Mouse (Mus musculus): ENCODE data around the gene Epha2. TPM values are rescaled to one million over a fixed set of nuclear protein-coding genes. Genes with fewer than 3 reads are reported as not detected.
A peak's percentile ranks its signal among the peaks of the same experiment; 100 is the strongest.

Epha2 gene
- polyA plus RNA-seq, 1 experiment from 2014 or later: 1.7 TPM

GRCm38 (mm10) chr4:141335263-141335796, 34.3 kb downstream of the Epha2 start:
- WGBS: 1% methylated on average over 3 of the region's 3 CpGs
- no peak overlapping the region for H3K9ac ChIP-seq (replicated peaks; ENCODE audit: low read length)
- no peaks in the 10 kb centered on the region for H3K27me3 ChIP-seq (ENCODE audit: control insufficient read depth, insufficient read depth, low read length)
- no peak overlapping the region for H3K4me3 ChIP-seq (replicated peaks; ENCODE audit: low read depth, low read length)
- no peak overlapping the region for H3K4me2 ChIP-seq (ENCODE audit: low read length)
- ATAC-seq (ENCODE audit: low FRiP score, low TSS enrichment) (peak; percentile 79), DNase-seq (peak; percentile 78)
- H3K27ac ChIP-seq (replicated peaks; ENCODE audit: low read depth, low read length): peak overlapping the region; percentile 74
- no peaks in the 10 kb centered on the region for H3K36me3 ChIP-seq (ENCODE audit: control insufficient read depth, insufficient read depth, low read length)
- no peaks in the 10 kb centered on the region for H3K9me3 ChIP-seq (ENCODE audit: control insufficient read depth, low read length)
- H3K4me1 ChIP-seq (ENCODE audit: control insufficient read depth, insufficient read depth, low read length): peaks cover 23% of the 10 kb centered on the region

- Histone ChIP-seq H3K36me3 (ENCODE audit: control insufficient read depth, insufficient read depth, low read length) (no peaks in the 10 kb centered on the region), H3K27ac (replicated peaks; ENCODE audit: low read depth, low read length) (peak overlapping the region; percentile 74), H3K4me1 (ENCODE audit: control insufficient read depth, insufficient read depth, low read length) (peaks cover 23% of the 10 kb centered on the region), H3K9me3 (ENCODE audit: control insufficient read depth, low read length) (no peaks in the 10 kb centered on the region), H3K9ac (replicated peaks; ENCODE audit: low read length) (no peak overlapping the region), H3K27me3 (ENCODE audit: control insufficient read depth, insufficient read depth, low read length) (no peaks in the 10 kb centered on the region), H3K4me2 (ENCODE audit: low read length) (no peak overlapping the region), H3K4me3 (replicated peaks; ENCODE audit: low read depth, low read length) (no peak overlapping the region)
- 43% methylated on average over 6 of the region's 6 CpGs for WGBS
- ATAC-seq (ENCODE audit: low FRiP score, low TSS enrichment) (no peak), DNase-seq (peak; percentile 62)
These were observed 35.2 kb downstream of the Epha2 start for GRCm38 (mm10) chr4:141336196-141336595.

- no peak overlapping the region for H3K9ac ChIP-seq (replicated peaks; ENCODE audit: low read length)
- no peaks in the 10 kb centered on the region for H3K27me3 ChIP-seq (ENCODE audit: control insufficient read depth, insufficient read depth, low read length)
- no peak for DNase-seq
- no peaks in the 10 kb centered on the region for H3K36me3 ChIP-seq (ENCODE audit: control insufficient read depth, insufficient read depth, low read length)
- H3K27ac ChIP-seq (replicated peaks; ENCODE audit: low read depth, low read length): no peak overlapping the region
- no peaks in the 10 kb centered on the region for H3K9me3 ChIP-seq (ENCODE audit: control insufficient read depth, low read length)
- no peak for ATAC-seq (ENCODE audit: low FRiP score, low TSS enrichment)
- no peak overlapping the region for H3K4me2 ChIP-seq (ENCODE audit: low read length)
- H3K4me3 ChIP-seq (replicated peaks; ENCODE audit: low read depth, low read length): no peak overlapping the region
- 37% methylated on average over 6 of the region's 6 CpGs for WGBS
- peaks cover 23% of the 10 kb centered on the region for H3K4me1 ChIP-seq (ENCODE audit: control insufficient read depth, insufficient read depth, low read length)
These were observed 36.9 kb downstream of the Epha2 start for GRCm38 (mm10) chr4:141337986-141338385.

GRCm38 (mm10) chr4:141338853-141339252, 37.8 kb downstream of the Epha2 start:
- DNase-seq (peak; percentile 51), ATAC-seq (ENCODE audit: low FRiP score, low TSS enrichment) (no peak)
- Histone ChIP-seq H3K27me3 (ENCODE audit: control insufficient read depth, insufficient read depth, low read length) (no peaks in the 10 kb centered on the region), H3K4me1 (ENCODE audit: control insufficient read depth, insufficient read depth, low read length) (peaks cover 23% of the 10 kb centered on the region), H3K9ac (replicated peaks; ENCODE audit: low read length) (no peak overlapping the region), H3K9me3 (ENCODE audit: control insufficient read depth, low read length) (no peaks in the 10 kb centered on the region), H3K36me3 (ENCODE audit: control insufficient read depth, insufficient read depth, low read length) (no peaks in the 10 kb centered on the region), H3K4me2 (ENCODE audit: low read length) (no peak overlapping the region), H3K27ac (replicated peaks; ENCODE audit: low read depth, low read length) (no peak overlapping the region), H3K4me3 (replicated peaks; ENCODE audit: low read depth, low read length) (no peak overlapping the region)
- 19% methylated on average over 1 of the region's 1 CpGs for WGBS

GRCm38 (mm10) chr4:141341477-141341876, 40.4 kb downstream of the Epha2 start:
- Histone ChIP-seq H3K4me1 (ENCODE audit: control insufficient read depth, insufficient read depth, low read length) (peaks cover 14% of the 10 kb centered on the region; the same call in 1 of the 2 replicates), H3K27me3 (ENCODE audit: control insufficient read depth, insufficient read depth, low read length) (no peaks in the 10 kb centered on the region), H3K36me3 (ENCODE audit: control insufficient read depth, insufficient read depth, low read length) (no peaks in the 10 kb centered on the region), H3K4me3 (replicated peaks; ENCODE audit: low read depth, low read length) (no peak overlapping the region), H3K4me2 (ENCODE audit: low read length) (no peak overlapping the region), H3K9me3 (ENCODE audit: control insufficient read depth, low read length) (no peaks in the 10 kb centered on the region), H3K9ac (replicated peaks; ENCODE audit: low read length) (no peak overlapping the region), H3K27ac (replicated peaks; ENCODE audit: low read depth, low read length) (no peak overlapping the region)
- ATAC-seq (ENCODE audit: low FRiP score, low TSS enrichment) (no peak), DNase-seq (no peak)
- WGBS: 65% methylated on average over 7 of the region's 7 CpGs

- 51% methylated on average over 7 of the region's 7 CpGs for WGBS
- H3K9ac ChIP-seq (replicated peaks; ENCODE audit: low read length): no peak overlapping the region
- ATAC-seq (ENCODE audit: low FRiP score, low TSS enrichment) (no peak), DNase-seq (peak; percentile 25)
- H3K4me1 ChIP-seq (ENCODE audit: control insufficient read depth, insufficient read depth, low read length): 0 out of 2 replicates have a peak, but pooled peaks cover 5% of the 10 kb centered on the region
- H3K36me3 ChIP-seq (ENCODE audit: control insufficient read depth, insufficient read depth, low read length): no peaks in the 10 kb centered on the region
- H3K27me3 ChIP-seq (ENCODE audit: control insufficient read depth, insufficient read depth, low read length): no peaks in the 10 kb centered on the region
- H3K27ac ChIP-seq (replicated peaks; ENCODE audit: low read depth, low read length): no peak overlapping the region
- H3K4me3 ChIP-seq (replicated peaks; ENCODE audit: low read depth, low read length): no peak overlapping the region
- H3K4me2 ChIP-seq (ENCODE audit: low read length): no peak overlapping the region
- no peaks in the 10 kb centered on the region for H3K9me3 ChIP-seq (ENCODE audit: control insufficient read depth, low read length)
These were observed 42.5 kb downstream of the Epha2 start for GRCm38 (mm10) chr4:141343515-141343914.

- H3K27ac ChIP-seq (replicated peaks; ENCODE audit: low read depth, low read length): no peak overlapping the region
- H3K4me3 ChIP-seq (replicated peaks; ENCODE audit: low read depth, low read length): no peak overlapping the region
- no peaks in the 10 kb centered on the region for H3K27me3 ChIP-seq (ENCODE audit: control insufficient read depth, insufficient read depth, low read length)
- no peak overlapping the region for H3K4me2 ChIP-seq (ENCODE audit: low read length)
- no peak overlapping the region for H3K9ac ChIP-seq (replicated peaks; ENCODE audit: low read length)
- DNase-seq (no peak), ATAC-seq (ENCODE audit: low FRiP score, low TSS enrichment) (no peak)
- 94% methylated on average over 12 of the region's 12 CpGs for WGBS
- no peaks in the 10 kb centered on the region for H3K36me3 ChIP-seq (ENCODE audit: control insufficient read depth, insufficient read depth, low read length)
- no peaks in the 10 kb centered on the region for H3K4me1 ChIP-seq (ENCODE audit: control insufficient read depth, insufficient read depth, low read length)
- H3K9me3 ChIP-seq (ENCODE audit: control insufficient read depth, low read length): no peaks in the 10 kb centered on the region
These were observed 44.2 kb downstream of the Epha2 start for GRCm38 (mm10) chr4:141345219-141345618.

- 72% methylated on average over 8 of the region's 8 CpGs for WGBS
- no peak overlapping the region for H3K27ac ChIP-seq (replicated peaks; ENCODE audit: low read depth, low read length)
- no peaks in the 10 kb centered on the region for H3K27me3 ChIP-seq (ENCODE audit: control insufficient read depth, insufficient read depth, low read length)
- H3K9me3 ChIP-seq (ENCODE audit: control insufficient read depth, low read length): no peaks in the 10 kb centered on the region
- no peak overlapping the region for H3K9ac ChIP-seq (replicated peaks; ENCODE audit: low read length)
- no peak overlapping the region for H3K4me2 ChIP-seq (ENCODE audit: low read length)
- H3K4me1 ChIP-seq (ENCODE audit: control insufficient read depth, insufficient read depth, low read length): no peaks in the 10 kb centered on the region
- H3K4me3 ChIP-seq (replicated peaks; ENCODE audit: low read depth, low read length): no peak overlapping the region
- ATAC-seq (ENCODE audit: low FRiP score, low TSS enrichment) (no peak), DNase-seq (no peak)
- no peaks in the 10 kb centered on the region for H3K36me3 ChIP-seq (ENCODE audit: control insufficient read depth, insufficient read depth, low read length)
These were observed 46.3 kb downstream of the Epha2 start for GRCm38 (mm10) chr4:141347365-141347797.

- no peak for DNase-seq
- Histone ChIP-seq H3K9ac (replicated peaks; ENCODE audit: low read length) (no peak overlapping the region), H3K27ac (replicated peaks; ENCODE audit: low read depth, low read length) (no peak overlapping the region), H3K27me3 (ENCODE audit: control insufficient read depth, insufficient read depth, low read length) (no peaks in the 10 kb centered on the region), H3K4me3 (replicated peaks; ENCODE audit: low read depth, low read length) (no peak overlapping the region), H3K4me1 (ENCODE audit: control insufficient read depth, insufficient read depth, low read length) (no peaks in the 10 kb centered on the region), H3K4me2 (ENCODE audit: low read length) (no peak overlapping the region), H3K9me3 (ENCODE audit: control insufficient read depth, low read length) (no peaks in the 10 kb centered on the region), H3K36me3 (ENCODE audit: control insufficient read depth, insufficient read depth, low read length) (no peaks in the 10 kb centered on the region)
- no peak for ATAC-seq (ENCODE audit: low FRiP score, low TSS enrichment)
- 51% methylated on average over 11 of the region's 11 CpGs for WGBS
These were observed 47.6 kb downstream of the Epha2 start for GRCm38 (mm10) chr4:141348616-141349015.

Measured in midbrain, embryonic 14.5 days (tissue).